Mouse (Mus musculus): ENCODE data around the gene Usp19.

DNA sequence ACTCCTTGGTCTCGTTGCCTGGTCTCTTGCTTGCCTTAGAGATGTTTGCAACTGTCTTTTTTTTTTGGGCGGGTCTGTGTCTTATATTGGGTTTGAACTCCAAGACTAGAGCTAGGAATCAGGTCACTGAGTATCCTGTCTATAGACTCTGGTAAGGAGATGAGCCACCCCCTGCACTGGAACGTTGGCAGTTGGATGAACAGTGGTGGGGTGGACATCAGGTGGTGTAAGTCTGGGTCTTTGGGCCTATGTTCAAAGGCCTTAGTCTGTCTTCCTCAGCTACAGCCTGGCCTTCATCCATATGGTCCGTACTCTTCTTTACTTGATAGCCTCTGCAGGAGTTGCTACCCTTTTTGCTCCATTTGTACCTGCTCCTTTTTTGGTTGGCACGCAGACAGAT is 28.7 kb upstream of the Usp19 start:
- TF ChIP-seq POLR2A (IDR thresholded peaks at IDR 0.05; ENCODE audit: insufficient read depth, low read length) (no peak), CTCF (IDR thresholded peaks at IDR 0.05; ENCODE audit: low read depth, low read length) (no peak), EP300 (IDR thresholded peaks at IDR 0.05; ENCODE audit: insufficient read depth, low read depth, low read length) (no peak)

All from ES-Bruce4 (cell line).